Mouse (Mus musculus) T-helper 1 cell (primary cell): ENCODE data around the gene Elf1.

Experiments
- in situ Hi-C: fragments of 300-600 bp; cut with MboI, MseI; formaldehyde crosslinking; loops from one replicate; pipeline ENCODE4 v1.15.1; 2025; ENCODE audit warnings: high pct_unique_total_duplicates

The Elf1 gene

DNA sequence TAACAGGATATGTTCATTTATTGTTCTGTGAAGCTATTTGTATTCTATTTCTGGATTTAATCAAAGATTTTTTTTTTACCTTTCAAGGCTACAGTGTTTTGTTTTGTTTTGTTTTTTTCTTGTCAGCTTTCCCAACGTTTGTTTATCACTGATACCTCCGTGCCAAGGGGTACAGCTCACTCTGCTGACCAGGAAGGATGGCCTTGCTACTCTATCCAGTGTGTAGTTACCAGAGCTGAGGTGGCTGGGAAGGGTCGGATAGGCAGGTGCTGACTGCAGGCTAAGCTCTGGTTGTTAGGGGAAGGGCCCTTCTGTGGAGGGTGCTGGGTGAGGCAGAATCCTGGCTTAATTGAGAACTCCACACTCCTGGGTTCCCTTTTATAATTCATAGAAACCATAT lies 9.3 kb downstream of the Elf1 start:
- in situ Hi-C loops, result no loop called here

DNA sequence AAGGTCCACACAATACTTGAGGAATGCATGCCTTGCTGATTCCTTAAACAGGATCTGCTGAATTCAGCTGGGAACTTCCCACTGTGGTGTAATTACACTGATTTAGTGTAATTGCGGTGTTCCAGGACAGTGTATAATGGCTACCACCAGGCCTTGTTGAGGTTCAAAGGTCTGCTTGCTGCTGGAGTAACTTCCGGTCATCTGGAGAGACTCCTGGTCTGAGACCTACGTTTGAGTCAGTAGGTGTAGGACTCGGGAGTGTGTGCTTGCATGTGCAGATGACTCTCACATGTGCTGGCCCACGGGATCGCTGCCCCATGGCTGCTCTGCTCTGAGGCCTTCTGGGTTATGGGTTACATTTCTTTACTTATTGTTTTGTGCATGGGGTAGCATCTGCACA lies 13.4 kb downstream of the Elf1 start:
- in situ Hi-C loops, result no loop called here

DNA sequence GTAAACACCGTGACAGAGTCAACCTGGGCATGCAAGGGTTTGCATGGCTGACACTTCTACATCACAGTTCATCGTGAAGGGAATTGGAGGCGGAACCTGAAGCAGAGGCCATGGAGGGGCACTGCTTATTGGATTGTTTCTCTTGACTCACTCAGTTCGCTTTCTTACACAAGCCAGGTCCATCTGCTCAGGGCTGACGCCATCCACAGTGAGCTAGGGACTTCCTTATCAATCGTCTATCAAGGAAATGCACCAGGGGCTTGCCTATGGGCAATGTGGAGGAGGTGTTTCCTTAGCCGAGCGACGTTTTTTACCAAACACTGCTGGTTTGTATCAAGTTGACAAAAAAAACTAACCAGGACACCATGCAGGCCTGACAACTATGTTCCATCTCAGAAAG lies 18.3 kb downstream of the Elf1 start:
- in situ Hi-C loops, result no loop called here

DNA sequence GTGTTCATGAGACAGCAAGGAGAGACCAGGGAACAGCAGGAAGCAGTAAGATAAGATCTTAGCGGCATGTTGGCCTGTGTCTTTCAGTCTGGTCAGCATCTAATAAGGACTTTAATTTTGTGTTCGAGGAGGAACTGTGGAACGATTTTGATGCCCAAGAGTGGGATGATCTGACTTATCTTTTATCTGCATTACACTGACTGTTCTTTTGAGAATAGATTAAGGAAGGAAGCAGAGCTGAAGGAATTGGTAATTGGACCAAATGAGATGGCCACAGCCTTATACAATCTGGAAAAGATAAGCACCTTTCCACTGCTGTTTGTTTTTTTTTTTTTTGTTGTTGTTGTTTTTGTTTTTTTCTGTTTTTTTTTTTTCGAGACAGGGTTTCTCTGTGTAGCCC lies 19.8 kb downstream of the Elf1 start:
- in situ Hi-C loops, result no loop called here

DNA sequence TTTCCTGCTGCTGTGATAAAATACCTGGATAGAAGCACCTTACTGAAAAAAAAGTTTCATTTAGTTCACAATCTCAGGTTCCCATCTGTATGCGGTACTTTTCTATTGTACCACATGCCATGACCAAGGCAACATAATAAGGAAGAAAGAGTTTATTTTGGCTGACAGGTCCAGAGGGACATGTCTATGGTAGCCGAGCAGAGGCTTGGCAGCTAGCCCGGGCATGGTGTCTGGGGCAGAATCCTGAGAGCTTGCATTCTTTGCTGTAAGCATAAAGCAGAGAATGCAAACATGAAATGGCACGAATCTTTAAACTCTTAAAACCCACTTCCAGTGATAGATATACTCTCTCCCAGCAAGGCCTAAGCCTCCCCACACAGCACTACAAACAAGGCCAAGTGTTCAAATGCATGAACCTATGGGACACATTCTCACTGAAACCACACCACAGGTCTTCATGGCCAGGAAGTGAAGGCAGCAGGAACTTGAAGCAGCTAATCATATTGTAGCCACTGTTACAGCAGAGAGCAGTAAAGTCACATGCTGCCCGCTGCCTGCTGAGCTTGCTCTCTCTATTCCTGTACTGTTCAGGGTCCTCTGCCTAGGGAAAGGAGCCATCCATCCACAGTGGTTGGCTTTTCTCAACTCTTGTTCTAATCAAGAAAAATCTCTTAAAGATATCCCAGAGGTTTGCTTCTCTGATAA lies 22.5 kb downstream of the Elf1 start:
- in situ Hi-C loops, result no loop called here

DNA sequence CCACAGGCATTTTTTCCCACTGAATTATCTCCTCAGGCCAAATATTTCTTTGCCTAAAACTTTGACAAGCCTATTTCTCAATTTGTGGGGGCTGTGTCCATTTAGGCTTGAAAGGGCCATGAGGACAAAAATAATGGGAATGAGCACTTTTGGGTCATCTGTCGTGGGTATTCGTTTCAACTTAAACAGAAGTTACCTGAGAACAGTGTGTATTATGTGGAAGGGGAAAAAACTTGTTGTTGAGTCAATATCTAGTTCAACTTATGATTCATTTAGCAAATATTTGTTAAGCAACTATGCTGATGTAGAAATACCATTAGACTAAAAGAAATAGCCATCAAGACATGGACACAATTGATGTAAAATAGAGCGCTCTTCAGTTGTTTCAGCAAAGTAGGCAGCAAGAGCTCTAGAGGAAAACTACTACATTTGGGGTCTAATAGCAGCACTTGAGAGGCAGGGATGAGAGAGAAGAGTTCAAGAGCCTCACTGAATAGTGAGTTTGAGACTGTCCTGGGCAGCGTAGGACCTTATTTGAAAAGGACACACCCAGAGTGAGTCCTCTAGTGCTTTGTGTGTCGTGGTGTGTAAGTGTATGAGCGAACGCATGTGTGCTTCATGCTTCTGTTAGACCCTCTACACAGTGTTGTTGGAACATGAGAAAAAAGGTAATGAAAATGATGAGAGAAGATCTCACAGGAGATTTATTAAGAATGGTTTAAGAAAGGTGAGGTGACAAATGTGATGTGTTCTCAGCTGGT lies 23.4 kb downstream of the Elf1 start:
- in situ Hi-C loops, result no loop called here

DNA sequence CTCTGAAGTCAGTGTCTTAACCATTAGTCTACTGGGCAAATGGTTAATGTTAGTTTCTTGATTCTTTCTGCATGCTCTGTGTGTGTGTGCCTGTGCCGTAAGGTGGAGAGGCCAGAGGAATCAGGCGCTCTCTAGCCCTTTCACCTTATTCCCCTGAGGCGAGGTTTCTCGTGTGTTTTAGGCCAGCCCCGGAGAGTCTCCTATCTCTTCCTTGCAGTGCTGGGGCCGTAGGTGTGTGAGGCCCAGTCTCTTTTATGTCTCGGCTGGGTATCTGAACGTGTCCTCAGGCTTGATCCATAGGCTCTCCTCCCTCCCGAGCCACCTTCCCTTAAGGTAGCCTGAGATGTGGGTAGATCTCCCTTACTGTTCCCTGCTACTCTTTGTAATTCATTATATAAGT lies 25.2 kb downstream of the Elf1 start:
- in situ Hi-C loops, result no loop called here

DNA sequence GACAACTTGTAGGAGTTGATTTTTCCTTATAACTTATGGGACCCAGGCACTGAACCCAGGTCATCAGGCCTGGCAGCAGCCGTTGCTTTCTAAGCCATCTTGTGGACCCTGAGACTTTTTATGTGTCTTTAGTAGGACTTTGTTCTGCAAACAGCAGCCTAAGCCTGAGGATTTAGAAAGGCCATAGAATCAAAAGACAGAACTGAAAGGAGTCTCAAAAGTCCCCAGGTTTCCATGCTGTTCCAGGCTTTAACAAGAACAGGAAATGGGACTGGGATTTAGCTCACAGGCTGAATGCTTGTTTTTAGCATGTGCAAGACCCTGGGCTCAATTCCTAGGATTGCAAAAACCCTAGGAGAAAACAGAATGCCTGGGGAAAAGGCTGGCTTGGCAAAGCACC lies 26.9 kb downstream of the Elf1 start:
- in situ Hi-C loops, result no loop called here

DNA sequence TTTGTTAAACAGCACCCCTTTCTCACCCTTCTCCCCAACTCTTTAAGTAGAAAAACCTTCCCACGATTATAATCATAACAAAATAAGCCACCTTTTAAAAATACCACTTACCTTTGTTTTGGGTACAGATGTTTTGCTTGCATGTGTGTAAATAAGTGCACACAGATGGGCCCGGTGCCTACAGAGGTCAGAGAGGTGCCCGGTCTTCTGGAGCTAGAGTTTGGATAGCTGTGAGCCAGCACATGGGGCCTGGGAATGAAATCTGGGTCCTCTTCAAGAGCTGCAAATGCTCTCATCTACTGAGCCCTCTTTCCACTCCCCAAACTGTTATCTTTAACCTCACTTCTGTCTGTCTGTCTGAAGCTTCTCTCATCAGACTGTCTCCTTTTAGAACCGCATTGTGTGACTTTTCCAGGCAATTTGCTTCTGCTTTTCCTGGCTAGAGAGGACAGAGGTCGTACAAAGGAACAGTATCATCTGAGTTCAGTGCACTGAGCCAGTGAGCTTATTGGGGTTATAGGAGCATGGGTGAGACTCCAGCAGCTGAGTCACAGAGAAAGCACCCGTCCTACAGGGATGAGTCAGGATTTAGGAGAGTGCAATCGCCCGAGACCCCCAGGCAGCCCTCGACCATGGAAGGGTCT lies 27.8 kb downstream of the Elf1 start:
- in situ Hi-C loops, result no loop called here

DNA sequence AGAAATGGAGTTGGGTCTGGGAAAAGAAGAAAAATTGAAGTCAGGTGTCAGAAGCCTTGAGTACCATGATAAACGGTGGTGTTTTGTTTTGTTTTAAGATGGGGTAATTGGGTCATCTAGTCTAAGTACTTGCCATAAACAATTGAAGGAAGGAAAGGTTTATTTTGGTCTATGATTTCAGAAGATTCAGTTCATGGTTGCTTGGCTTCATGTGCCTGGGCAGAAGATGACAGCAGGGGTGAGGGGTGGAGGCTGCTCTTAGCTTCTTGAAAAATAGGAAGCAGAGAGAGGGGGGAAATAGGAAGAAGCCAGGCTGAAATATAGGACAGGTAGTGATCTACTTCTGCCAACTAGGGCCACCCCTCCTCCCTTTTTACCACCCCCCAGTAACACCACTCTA lies 30.5 kb downstream of the Elf1 start:
- in situ Hi-C loops, result no loop called here

DNA sequence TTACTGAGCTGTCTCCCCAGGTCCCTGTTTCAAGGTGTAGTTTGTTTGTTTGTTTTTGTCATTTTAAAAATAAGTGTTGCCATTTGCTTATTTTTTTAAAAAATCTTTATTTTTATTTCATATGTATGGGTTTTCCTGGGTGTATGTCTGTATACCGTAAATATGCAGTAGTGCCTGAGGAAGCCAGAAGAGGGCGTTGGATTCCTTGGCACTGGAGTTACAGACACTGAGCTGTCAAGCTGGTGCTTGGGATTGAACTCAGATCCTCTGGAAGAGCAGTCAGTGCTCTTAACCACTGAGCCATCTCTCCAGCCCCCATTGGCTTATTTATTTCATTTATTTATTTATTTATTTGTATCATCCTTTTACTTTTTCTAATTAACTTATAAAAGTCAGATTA lies 33.0 kb downstream of the Elf1 start:
- in situ Hi-C loops, result no loop called here

DNA sequence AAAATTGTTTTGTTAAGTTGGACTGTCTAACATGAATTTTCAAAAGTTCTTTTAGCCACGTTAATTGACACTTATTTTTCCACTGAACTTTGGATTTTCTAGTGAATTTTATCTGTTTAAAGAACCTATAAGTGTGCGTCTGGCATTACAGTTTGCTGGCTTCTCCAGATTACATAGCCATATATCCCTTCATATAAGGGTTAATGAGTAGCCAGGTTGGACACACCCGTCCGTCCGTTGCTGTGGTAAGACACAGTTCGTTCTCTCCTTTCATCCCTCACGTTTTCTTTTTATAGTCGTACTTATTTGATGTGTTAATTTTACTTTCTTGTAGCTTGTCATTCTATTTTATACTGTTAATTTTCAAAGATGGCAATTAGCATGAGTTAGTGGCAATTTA lies 34.1 kb downstream of the Elf1 start:
- in situ Hi-C loops, result no loop called here

DNA sequence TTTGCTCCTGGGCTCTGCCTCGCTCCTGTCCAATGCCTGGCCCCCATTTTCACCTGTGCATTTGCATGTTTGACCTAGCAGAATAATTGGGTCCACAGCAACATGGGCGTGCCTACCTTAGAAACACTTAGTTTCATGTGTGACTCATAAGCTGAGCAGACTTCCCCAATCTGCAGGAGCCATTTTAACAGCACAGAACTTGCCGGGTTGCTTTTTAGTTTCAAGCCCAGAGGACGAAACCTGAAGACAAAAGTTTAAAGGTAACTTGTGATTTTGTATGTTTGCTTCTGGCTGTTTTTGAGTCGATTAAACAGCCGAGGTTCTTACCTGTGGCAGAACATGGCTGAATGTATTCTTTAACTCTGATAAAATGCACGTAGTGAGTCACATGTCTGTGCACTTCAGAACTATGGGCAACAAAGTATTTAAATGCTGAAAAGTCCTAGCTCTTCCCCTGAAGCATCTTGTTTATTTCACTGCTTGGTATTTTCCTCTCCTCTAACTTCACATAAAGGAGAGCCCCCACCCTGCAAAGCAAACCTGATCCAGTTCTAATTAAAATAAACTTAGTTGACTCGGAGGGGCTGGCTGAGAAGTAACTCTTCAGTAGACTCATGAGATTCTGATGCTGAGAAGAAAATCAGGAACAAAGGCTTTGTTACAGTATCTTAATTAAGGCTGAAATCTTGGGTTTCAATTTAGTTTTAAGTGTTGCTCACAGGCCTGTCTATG lies 34.7 kb downstream of the Elf1 start:
- in situ Hi-C loops, result no loop called here

DNA sequence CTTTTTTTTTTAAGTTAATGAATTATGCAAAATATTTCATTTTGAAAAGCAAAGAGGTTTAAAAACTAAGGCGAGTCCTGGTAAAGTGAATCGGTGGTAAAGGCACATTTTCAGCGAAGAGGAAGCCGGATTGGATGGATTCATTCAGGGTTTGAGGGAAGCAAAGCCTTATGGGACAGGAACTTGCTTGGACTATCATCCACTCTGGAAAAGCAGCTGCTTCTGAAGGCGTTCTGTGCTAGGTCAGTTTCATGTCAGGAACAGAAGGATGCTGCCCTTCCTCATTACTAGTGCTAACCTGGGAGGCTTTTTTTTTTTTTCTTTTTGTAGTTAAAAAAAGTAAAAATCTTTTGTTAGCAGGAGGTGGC lies 35.2 kb downstream of the Elf1 start:
- in situ Hi-C loops, result no loop called here

DNA sequence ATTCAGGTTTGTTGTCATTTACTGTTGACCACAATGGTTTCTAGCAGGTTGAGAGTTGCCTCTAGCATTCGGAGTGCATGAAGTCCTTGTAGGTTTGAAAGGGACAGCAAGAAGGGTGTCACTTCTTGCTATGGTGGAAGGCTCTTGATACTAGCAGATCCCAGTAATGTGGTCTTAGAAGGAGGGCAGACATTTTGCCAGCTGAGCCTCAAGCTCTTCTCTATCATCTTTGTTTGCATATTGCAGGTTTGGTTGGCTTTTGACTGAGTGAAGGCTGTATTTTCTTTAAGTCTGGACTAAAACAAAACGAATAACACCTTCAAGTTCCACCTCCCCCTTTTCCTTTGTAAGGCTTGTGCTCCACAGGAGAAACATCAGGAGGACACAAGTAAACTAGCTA lies 35.8 kb downstream of the Elf1 start:
- in situ Hi-C loops, result no loop called here

DNA sequence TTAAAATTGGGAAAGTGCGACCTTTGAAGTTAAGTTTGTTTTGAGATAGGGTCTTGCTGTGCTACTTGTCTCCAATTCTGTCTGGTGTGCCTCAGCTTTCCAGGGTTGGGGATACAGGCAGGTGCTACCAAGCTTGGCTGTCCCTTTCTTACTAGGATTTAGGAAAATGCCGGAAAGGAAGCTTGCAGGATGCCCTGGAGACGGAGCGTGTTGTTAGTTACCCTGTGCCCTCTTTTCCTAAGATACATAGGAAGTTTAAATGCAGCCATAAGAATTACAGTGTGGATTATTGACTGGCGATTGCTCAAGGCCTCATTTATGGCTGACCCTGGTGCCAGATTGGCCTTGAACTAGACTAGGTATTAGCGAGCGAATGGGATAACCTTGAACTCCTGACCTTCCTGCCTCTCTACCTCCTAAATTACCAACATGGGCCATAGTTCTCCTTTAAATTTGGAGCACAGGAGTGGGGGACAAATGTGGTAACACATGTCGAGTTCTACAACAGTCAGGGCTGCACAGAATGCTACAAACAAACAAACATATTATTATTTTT lies 36.3 kb downstream of the Elf1 start:
- in situ Hi-C loops, result no loop called here

DNA sequence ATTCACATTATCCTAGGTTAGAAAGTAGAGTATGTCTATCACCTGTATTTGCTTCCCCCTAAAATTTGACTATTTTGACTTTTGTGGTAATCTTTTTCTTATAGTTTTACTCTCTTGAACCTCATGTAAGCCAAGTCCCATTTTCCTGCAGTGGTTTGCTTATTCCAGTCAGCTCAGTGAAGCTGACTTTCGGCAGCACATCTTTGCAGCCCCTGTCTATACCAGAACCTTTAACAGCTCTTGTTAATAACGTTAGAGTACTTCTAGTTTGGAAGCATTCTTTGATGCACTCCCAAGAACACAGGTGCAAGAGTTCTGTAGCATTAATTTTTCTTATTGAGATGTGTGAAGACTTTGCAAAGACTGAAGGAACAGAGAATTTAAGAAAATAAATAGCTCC lies 37.1 kb downstream of the Elf1 start:
- in situ Hi-C loops, result no loop called here

DNA sequence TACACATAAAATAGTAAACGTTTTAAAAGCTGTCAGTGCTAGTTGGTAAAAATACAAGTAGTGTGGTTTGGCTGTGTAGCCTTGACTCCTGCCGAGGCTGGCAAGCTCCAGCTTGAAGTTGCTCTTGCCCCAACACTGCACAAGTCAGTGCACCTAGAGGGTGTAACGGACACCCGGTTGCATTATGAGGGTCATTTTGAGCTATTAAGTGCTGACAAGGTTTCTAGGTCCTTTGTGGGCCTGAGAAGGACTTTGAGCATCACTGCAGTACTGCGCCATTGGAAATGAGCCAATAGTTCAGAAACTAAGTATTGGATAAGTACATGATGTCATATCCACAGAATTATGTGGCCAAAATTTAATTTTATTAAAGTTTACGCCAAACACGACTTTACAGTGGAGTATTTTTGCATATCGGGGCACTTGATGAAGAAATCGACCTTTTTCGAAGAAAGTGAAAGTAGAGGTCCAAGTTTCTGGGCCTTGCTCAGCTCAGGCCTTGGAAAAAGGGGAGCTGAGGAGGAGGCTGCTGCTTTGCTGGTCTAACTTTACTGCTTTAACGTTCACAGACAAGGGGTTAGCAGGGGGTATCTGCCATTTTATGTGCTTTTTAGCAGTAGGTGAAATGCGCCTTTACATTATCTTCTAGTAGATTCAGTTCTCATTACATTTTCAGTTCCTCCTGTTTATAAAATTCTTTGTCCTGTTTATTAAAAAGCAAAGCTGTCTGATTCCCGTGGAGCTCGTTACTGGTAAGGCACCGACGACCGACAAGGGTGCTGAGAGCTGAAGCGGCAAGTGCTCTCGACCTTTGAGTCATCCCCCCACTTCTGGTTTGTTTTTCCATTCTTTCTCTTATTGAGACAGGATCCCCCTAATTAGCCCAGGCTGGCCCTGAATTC lies 38.0 kb downstream of the Elf1 start:
- in situ Hi-C loops, result no loop called here

DNA sequence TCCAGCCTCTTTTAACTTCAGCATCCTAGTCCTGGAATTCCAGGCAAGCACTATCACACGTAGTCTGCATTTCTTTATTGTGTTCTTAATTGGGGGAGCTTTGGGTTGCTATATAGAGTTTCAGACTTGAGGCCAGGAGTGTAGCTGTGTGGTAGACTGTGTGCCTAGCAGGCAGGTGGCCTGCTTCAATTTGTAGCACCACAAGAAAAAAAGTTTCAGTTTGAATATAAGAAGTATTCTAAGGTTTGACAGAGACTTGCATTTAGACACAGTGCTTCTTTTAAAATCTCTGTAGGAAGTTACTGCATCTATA lies 38.6 kb downstream of the Elf1 start:
- in situ Hi-C loops, result no loop called here

DNA sequence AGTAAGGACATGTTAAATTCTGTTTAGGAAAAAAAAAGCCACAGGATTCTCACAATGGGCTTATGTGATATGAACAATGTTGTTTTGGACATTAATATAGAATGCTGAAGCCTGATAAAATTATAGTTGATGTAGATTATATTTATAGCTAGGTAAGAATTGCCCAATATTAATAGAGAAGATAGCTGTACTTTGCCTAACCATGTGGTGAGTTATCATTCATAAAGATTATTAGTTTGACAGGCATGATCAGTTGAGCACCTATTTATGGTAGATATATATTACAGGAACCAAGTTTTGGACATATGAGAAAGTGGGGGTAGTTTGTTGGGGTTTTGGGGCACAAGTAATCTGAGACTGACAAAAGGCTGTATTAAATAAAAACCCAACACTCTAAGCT lies 39.6 kb downstream of the Elf1 start:
- in situ Hi-C loops, result no loop called here

DNA sequence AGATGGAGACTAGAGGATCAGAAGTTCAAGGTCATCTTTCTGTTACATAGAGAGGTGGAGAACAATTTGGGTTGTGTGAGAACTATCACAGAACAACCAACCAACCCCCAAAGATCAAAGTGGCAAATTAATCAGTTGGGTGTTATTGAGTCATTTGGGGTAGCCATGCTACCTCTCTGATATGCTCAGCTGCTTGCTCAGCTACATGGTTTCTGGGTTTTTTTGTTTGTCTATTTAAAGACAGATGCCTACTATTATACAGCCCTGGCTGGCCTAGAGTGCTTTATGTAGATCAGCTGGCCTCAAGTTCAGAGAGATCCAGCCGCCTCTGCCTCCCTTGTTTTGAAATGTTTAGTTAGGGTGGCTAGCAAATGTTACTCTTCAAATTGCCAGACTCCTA lies 40.1 kb downstream of the Elf1 start:
- in situ Hi-C loops, result no loop called here
